Mouse (Mus musculus): ENCODE data around the gene Gcc2. TPM values are rescaled to one million over a fixed set of nuclear protein-coding genes. Genes with fewer than 3 reads are reported as not detected.

The Gcc2 gene
- polyA plus RNA-seq (2011; ENCODE audit: insufficient read depth, insufficient read length, low replicate concordance, missing spikeins), result 8.0 and 8.8 TPM in 2 replicates

- H3K4me1 ChIP-seq (ENCODE audit: control insufficient read depth, insufficient read depth, low read length), result no peaks in the 10 kb centered on the region
- H3K4me3 ChIP-seq (replicated peaks; ENCODE audit: control insufficient read depth, low read depth, low read length), result peak within 1 kb of the TSS; percentile 71
- H3K27ac ChIP-seq (ENCODE audit: control insufficient read depth, insufficient read depth, low read depth, low read length, poor library complexity), result peak within 1 kb of the TSS; percentile 28; the same call in 1 of the 2 replicates
- TF ChIP-seq POLR2A (IDR thresholded peaks at IDR 0.05; ENCODE audit: borderline replicate concordance, control insufficient read depth, low read depth, low read length) (peak; percentile 86; the same call in 1 of the 2 replicates), CTCF (IDR thresholded peaks at IDR 0.05; ENCODE audit: control insufficient read depth, insufficient read depth, low read length) (no peak)
- WGBS, result under 1% methylated on average over 57 of the region's 58 CpGs
Observed at GRCm38 (mm10) chr10:58255213-58255892, at the start of gene Gcc2. TSS of gene Gcc2 (plus strand) at chr10:58255497.

GRCm38 (mm10) chr10:58205986-58206385, 49.3 kb upstream of the Gcc2 start:
- no peaks in the 10 kb centered on the region for H3K4me1 ChIP-seq (ENCODE audit: control insufficient read depth, insufficient read depth, low read length)
- H3K4me3 ChIP-seq (replicated peaks; ENCODE audit: control insufficient read depth, low read depth, low read length), result no peak overlapping the region
- no peak for TF ChIP-seq CTCF (IDR thresholded peaks at IDR 0.05; ENCODE audit: control insufficient read depth, insufficient read depth, low read length)
- TF ChIP-seq POLR2A (IDR thresholded peaks at IDR 0.05; ENCODE audit: borderline replicate concordance, control insufficient read depth, low read depth, low read length), result no peak
- WGBS, result 33% methylated on average over 1 of the region's 1 CpGs
- H3K27ac ChIP-seq (ENCODE audit: control insufficient read depth, insufficient read depth, low read depth, low read length, poor library complexity), result no peak overlapping the region

- no peak overlapping the region for H3K27ac ChIP-seq (ENCODE audit: control insufficient read depth, insufficient read depth, low read depth, low read length, poor library complexity)
- WGBS, result 81% methylated on average over 4 of the region's 4 CpGs
- TF ChIP-seq POLR2A (IDR thresholded peaks at IDR 0.05; ENCODE audit: borderline replicate concordance, control insufficient read depth, low read depth, low read length) (no peak), CTCF (IDR thresholded peaks at IDR 0.05; ENCODE audit: control insufficient read depth, insufficient read depth, low read length) (no peak)
- H3K4me1 ChIP-seq (ENCODE audit: control insufficient read depth, insufficient read depth, low read length), result no peaks in the 10 kb centered on the region
- H3K4me3 ChIP-seq (replicated peaks; ENCODE audit: control insufficient read depth, low read depth, low read length), result no peak overlapping the region
Observed at GRCm38 (mm10) chr10:58206639-58207404, 48.5 kb upstream of the Gcc2 start.

- Histone ChIP-seq H3K4me3 (replicated peaks; ENCODE audit: control insufficient read depth, low read depth, low read length) (no peak overlapping the region), H3K27ac (ENCODE audit: control insufficient read depth, insufficient read depth, low read depth, low read length, poor library complexity) (no peak overlapping the region), H3K4me1 (ENCODE audit: control insufficient read depth, insufficient read depth, low read length) (no peaks in the 10 kb centered on the region)
- no peak for TF ChIP-seq POLR2A (IDR thresholded peaks at IDR 0.05; ENCODE audit: borderline replicate concordance, control insufficient read depth, low read depth, low read length)
- no peak for TF ChIP-seq CTCF (IDR thresholded peaks at IDR 0.05; ENCODE audit: control insufficient read depth, insufficient read depth, low read length)
- 57% methylated on average over 2 of the region's 2 CpGs for WGBS
Observed at GRCm38 (mm10) chr10:58209710-58210467, 45.4 kb upstream of the Gcc2 start.

GRCm38 (mm10) chr10:58210514-58210913, 44.8 kb upstream of the Gcc2 start:
- no peaks in the 10 kb centered on the region for H3K4me1 ChIP-seq (ENCODE audit: control insufficient read depth, insufficient read depth, low read length)
- no peak for TF ChIP-seq POLR2A (IDR thresholded peaks at IDR 0.05; ENCODE audit: borderline replicate concordance, control insufficient read depth, low read depth, low read length)
- TF ChIP-seq CTCF (IDR thresholded peaks at IDR 0.05; ENCODE audit: control insufficient read depth, insufficient read depth, low read length), result no peak
- WGBS, result 56% methylated on average over 1 of the region's 1 CpGs
- H3K27ac ChIP-seq (ENCODE audit: control insufficient read depth, insufficient read depth, low read depth, low read length, poor library complexity), result no peak overlapping the region
- H3K4me3 ChIP-seq (replicated peaks; ENCODE audit: control insufficient read depth, low read depth, low read length), result no peak overlapping the region

- Histone ChIP-seq H3K4me1 (ENCODE audit: control insufficient read depth, insufficient read depth, low read length) (no peaks in the 10 kb centered on the region), H3K27ac (ENCODE audit: control insufficient read depth, insufficient read depth, low read depth, low read length, poor library complexity) (no peak overlapping the region), H3K4me3 (replicated peaks; ENCODE audit: control insufficient read depth, low read depth, low read length) (no peak overlapping the region)
- WGBS, result 81% methylated on average over 2 of the region's 2 CpGs
- TF ChIP-seq CTCF (IDR thresholded peaks at IDR 0.05; ENCODE audit: control insufficient read depth, insufficient read depth, low read length) (no peak), POLR2A (IDR thresholded peaks at IDR 0.05; ENCODE audit: borderline replicate concordance, control insufficient read depth, low read depth, low read length) (no peak)
Observed at GRCm38 (mm10) chr10:58211213-58211612, 44.1 kb upstream of the Gcc2 start.

GRCm38 (mm10) chr10:58212230-58212629, 43.1 kb upstream of the Gcc2 start:
- H3K4me3 ChIP-seq (replicated peaks; ENCODE audit: control insufficient read depth, low read depth, low read length), result no peak overlapping the region
- TF ChIP-seq CTCF (IDR thresholded peaks at IDR 0.05; ENCODE audit: control insufficient read depth, insufficient read depth, low read length) (no peak), POLR2A (IDR thresholded peaks at IDR 0.05; ENCODE audit: borderline replicate concordance, control insufficient read depth, low read depth, low read length) (no peak)
- H3K27ac ChIP-seq (ENCODE audit: control insufficient read depth, insufficient read depth, low read depth, low read length, poor library complexity), result no peak overlapping the region
- no peaks in the 10 kb centered on the region for H3K4me1 ChIP-seq (ENCODE audit: control insufficient read depth, insufficient read depth, low read length)
- WGBS, result 66% methylated on average over 7 of the region's 7 CpGs

- H3K4me1 ChIP-seq (ENCODE audit: control insufficient read depth, insufficient read depth, low read length), result no peaks in the 10 kb centered on the region
- TF ChIP-seq POLR2A (IDR thresholded peaks at IDR 0.05; ENCODE audit: borderline replicate concordance, control insufficient read depth, low read depth, low read length) (no peak), CTCF (IDR thresholded peaks at IDR 0.05; ENCODE audit: control insufficient read depth, insufficient read depth, low read length) (no peak)
- H3K27ac ChIP-seq (ENCODE audit: control insufficient read depth, insufficient read depth, low read depth, low read length, poor library complexity), result no peak overlapping the region
- H3K4me3 ChIP-seq (replicated peaks; ENCODE audit: control insufficient read depth, low read depth, low read length), result no peak overlapping the region
Observed at GRCm38 (mm10) chr10:58214497-58214896, 40.8 kb upstream of the Gcc2 start.
